ENCODE assay signal across 16 mouse cellular contexts in genomic region chr12:40268313-40268712, GRCm38 (mm10).
"Had no signal": no experiment of that assay in that cellular context is flagged by ENCODE, and none has a peak within 500 bp of the region (broad histone marks: within the 10 kb centered on the region; RNA-seq: fewer than 3 reads in every experiment).

No protein-coding gene starts in this region.

- H3K36me3 ChIP-seq: liver, embryonic 13.5 days; liver, embryonic 15.5 days; midbrain, embryonic 13.5 days; midbrain, embryonic 15.5 days; neural tube, embryonic 12.5 days; stomach, embryonic 15.5 days had no signal

- H3K4me3 ChIP-seq: liver, embryonic 13.5 days; liver, embryonic 15.5 days; megakaryocyte, embryonic 14.5 days; midbrain, embryonic 13.5 days; midbrain, embryonic 15.5 days; neural tube, embryonic 12.5 days; stomach, embryonic 15.5 days had no signal

- H3K9ac ChIP-seq: liver, embryonic 13.5 days; liver, embryonic 15.5 days; liver, postnatal 0 days; lung, embryonic 14.5 days; midbrain, embryonic 13.5 days; midbrain, embryonic 15.5 days; neural tube, embryonic 12.5 days; stomach, embryonic 15.5 days had no signal

- ATAC-seq: liver, postnatal 0 days; midbrain, embryonic 13.5 days; midbrain, embryonic 15.5 days had no signal

- H3K27me3 ChIP-seq: liver, embryonic 13.5 days; liver, embryonic 15.5 days; midbrain, embryonic 13.5 days; midbrain, embryonic 15.5 days; neural tube, embryonic 12.5 days; stomach, embryonic 15.5 days had no signal

- H3K27ac ChIP-seq: liver, embryonic 13.5 days; liver, embryonic 15.5 days; macrophage; midbrain, embryonic 13.5 days; midbrain, embryonic 15.5 days; neural tube, embryonic 12.5 days; stomach, embryonic 15.5 days; stomach, postnatal 0 days had no signal

- H3K9me3 ChIP-seq: liver, embryonic 13.5 days; liver, embryonic 15.5 days; megakaryocyte, embryonic 14.5 days; midbrain, embryonic 13.5 days; midbrain, embryonic 15.5 days; neural tube, embryonic 12.5 days; stomach, embryonic 15.5 days had no signal

- H3K4me2 ChIP-seq: liver, embryonic 13.5 days; liver, embryonic 15.5 days; lung, embryonic 14.5 days; midbrain, embryonic 11.5 days; midbrain, embryonic 13.5 days; midbrain, embryonic 15.5 days; neural tube, embryonic 12.5 days; stomach, embryonic 15.5 days had no signal

- H3K4me1 ChIP-seq: liver, embryonic 13.5 days; liver, embryonic 15.5 days; midbrain, embryonic 13.5 days; midbrain, embryonic 15.5 days; neural tube, embryonic 12.5 days; stomach, embryonic 15.5 days had no signal

- DNase-seq: liver, embryonic 13.5 days; liver, postnatal 0 days; lung, embryonic 14.5 days; right cerebral cortex, postnatal 14 days; thymus, adult 2 months; thymus, postnatal 25 days; thymus, postnatal 4 days had no signal
